Mouse (Mus musculus) bone marrow macrophage, adult 2 months (primary cell): ENCODE measurements at regions not wholly inside any gene's neighbourhood (a gene's known extent, or its start where the extent isn't known, plus 50 kb on each side); places are given as distances from the start of the nearest gene placed in this dataset.

Experiments used
- CTCF ChIP-seq: IDR thresholded peaks from 2 replicates; pipeline ENCODE4 v1.5.1; 2012; ENCODE audit warnings: low read depth, mild to moderate bottlenecking, low read length, moderate library complexity
- POLR2A ChIP-seq: IDR thresholded peaks from 2 replicates; pipeline ENCODE4 v1.6.1; 2012; ENCODE audit warnings: mild to moderate bottlenecking, low read depth, low read length, borderline replicate concordance

GRCm38 (mm10) chr4:54330686-54331085, 504.8 kb downstream of the Tmem38b start:
- TF ChIP-seq CTCF (no peak), POLR2A (no peak)
